Mouse (Mus musculus) hindbrain, postnatal 0 days (tissue): ENCODE measurements around the gene Thumpd1. TPM values are rescaled to one million over a fixed set of nuclear protein-coding genes. Genes with fewer than 3 reads are reported as not detected.

Experiments
- ATAC-seq: fragments of 200-750 bp; cut with Nextera tagmentation; 2 replicates; pipeline ENCODE4 v1.8.0; 2017; ENCODE audit warnings: mild to moderate bottlenecking, moderate TSS enrichment, moderate library complexity
- DNase-seq: peaks from one replicate; pipeline ENCODE4 v3.0.0-alpha.2; 2015; ENCODE audit warnings: low spot score
- H3K27ac ChIP-seq: fragments of 300-500 bp; sonication (generic); 2 replicates; pipeline ENCODE4 v1.5.1; 2014; ENCODE audit warnings: mild to moderate bottlenecking
- H3K27me3 ChIP-seq: fragments of 300-500 bp; sonication (generic); 2 replicates; pipeline ENCODE4 v1.6.1; 2014; ENCODE audit warnings: low read length, mixed read lengths; ENCODE audit not compliant: insufficient read depth
- H3K36me3 ChIP-seq: fragments of 300-500 bp; sonication (generic); 2 replicates; pipeline ENCODE4 v1.6.1; 2014; ENCODE audit warnings: low read length, mixed read lengths; ENCODE audit not compliant: insufficient read depth
- H3K4me1 ChIP-seq: fragments of 300-500 bp; sonication (generic); 2 replicates; pipeline ENCODE4 v1.6.1; 2014; ENCODE audit warnings: antibody characterized with exemption, low read length, mixed read lengths; ENCODE audit not compliant: insufficient read depth
- H3K4me2 ChIP-seq: fragments of 300-500 bp; sonication (generic); 2 replicates; pipeline ENCODE4 v1.6.1; 2014; ENCODE audit warnings: low read depth, mild to moderate bottlenecking, low read length, moderate library complexity, mixed read lengths
- H3K4me3 ChIP-seq: fragments of 300-500 bp; sonication (generic); 2 replicates; pipeline ENCODE4 v1.5.1; 2014; ENCODE audit warnings: low read length
- H3K9ac ChIP-seq: fragments of 300-500 bp; sonication (generic); replicated peaks from 2 replicates; pipeline ENCODE4 v1.6.1; 2014; ENCODE audit warnings: mild to moderate bottlenecking, low read length, moderate library complexity, mixed read lengths
- H3K9me3 ChIP-seq: fragments of 300-500 bp; sonication (generic); 2 replicates; pipeline ENCODE4 v1.6.1; 2016; ENCODE audit warnings: low read length, mixed read lengths
- CTCF ChIP-seq: IDR thresholded peaks from 2 replicates; pipeline ENCODE4 v1.5.1; 2016; ENCODE audit warnings: antibody characterized with exemption, control low read depth, low read depth
- WGBS: fragments of 180-500 bp; shearing (Covaris S2); extraction: QIAGEN DNeasy Blood & Tissue Kit; methylation state at CpG from one replicate; pipeline ENCODE4 v1.1.7; 2014; 5-methylcytosine and 5-hydroxymethylcytosine counted together
- polyA plus RNA-seq: library from polyadenylated mRNA; unstranded; fragments of >200 nt; fragmentation: Nextera tagmentation; extraction: Ambion mirVana; gene quantifications from 2 replicates; pipeline ENCODE4 v1.2.1, GENCODE M21; 2015
- total RNA-seq: library from RNA; depleted of rRNA; stranded (reverse); fragments of >200 nt; gene quantifications from 2 replicates; pipeline ENCODE4 v1.2.3, GENCODE M21; 2014; rRNA removed

Thumpd1 gene
- total and polyA plus RNA-seq, 2 experiments from 2014 or later, result 29.0 to 64.2 TPM

DNA sequence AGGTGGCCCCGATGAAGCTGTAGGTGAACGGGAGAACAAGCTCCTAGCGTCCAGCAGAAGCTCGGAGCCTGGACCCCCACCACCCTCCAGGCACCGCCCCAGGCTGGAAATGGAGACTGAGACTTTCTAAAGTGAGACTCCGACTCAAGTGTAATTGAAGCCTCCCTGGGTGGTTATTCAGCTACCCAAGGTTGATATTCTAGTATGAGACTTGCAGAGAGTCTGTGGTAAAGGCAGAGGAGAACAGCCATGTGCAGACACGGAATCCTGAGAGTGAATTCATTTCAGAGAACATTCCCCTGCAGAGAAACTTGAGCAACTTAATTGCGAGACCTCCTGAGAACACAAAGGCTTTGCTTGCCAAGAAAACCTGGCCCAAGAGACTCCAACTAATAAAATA lies 40.5 kb downstream of the Thumpd1 start:
- TF ChIP-seq CTCF, result no peak
- H3K9ac ChIP-seq, result no peak overlapping the region
- 59% methylated on average over 8 of the region's 8 CpGs for WGBS

DNA sequence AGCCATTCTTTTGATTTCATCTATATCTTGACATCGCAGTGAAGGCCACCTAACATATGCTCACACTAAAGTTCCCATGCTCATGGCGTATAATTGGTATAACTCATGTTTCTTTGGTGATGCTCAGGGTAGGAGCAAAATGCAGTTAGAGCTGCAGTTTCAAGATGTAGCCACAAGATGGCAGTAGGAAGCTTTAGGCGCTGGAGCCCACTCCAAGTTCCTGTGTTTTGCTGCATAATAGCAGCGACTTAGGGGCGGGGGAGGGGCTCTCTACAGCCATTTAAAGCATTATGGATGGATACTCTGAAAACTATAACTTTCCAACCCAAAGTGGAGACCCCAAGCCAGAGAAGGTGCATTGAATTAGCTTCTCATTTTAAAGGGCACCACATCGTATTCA lies 47.1 kb downstream of the Thumpd1 start:
- H3K4me3 ChIP-seq, result no peak overlapping the region
- H3K4me2 ChIP-seq, result no peak overlapping the region
- TF ChIP-seq CTCF, result peak; percentile 92
- H3K9ac ChIP-seq, result no peak overlapping the region
- no peaks in the 10 kb centered on the region for H3K36me3 ChIP-seq
- no peaks in the 10 kb centered on the region for H3K4me1 ChIP-seq
- no peak overlapping the region for H3K27ac ChIP-seq
- no peaks in the 10 kb centered on the region for H3K9me3 ChIP-seq
- peak; percentile 75 for DNase-seq
- WGBS, result 18% methylated on average over 6 of the region's 6 CpGs
- H3K27me3 ChIP-seq, result no peaks in the 10 kb centered on the region
- ATAC-seq, result peak; percentile 85

More for the DNA sequence above, 40.5 kb downstream of the Thumpd1 start:
- Histone ChIP-seq H3K9me3 (no peaks in the 10 kb centered on the region), H3K36me3 (no peaks in the 10 kb centered on the region), H3K27ac (no peak overlapping the region), H3K4me2 (no peak overlapping the region), H3K4me3 (no peak overlapping the region), H3K4me1 (no peaks in the 10 kb centered on the region), H3K27me3 (no peaks in the 10 kb centered on the region)
- no peak for ATAC-seq
- DNase-seq, result no peak

DNA sequence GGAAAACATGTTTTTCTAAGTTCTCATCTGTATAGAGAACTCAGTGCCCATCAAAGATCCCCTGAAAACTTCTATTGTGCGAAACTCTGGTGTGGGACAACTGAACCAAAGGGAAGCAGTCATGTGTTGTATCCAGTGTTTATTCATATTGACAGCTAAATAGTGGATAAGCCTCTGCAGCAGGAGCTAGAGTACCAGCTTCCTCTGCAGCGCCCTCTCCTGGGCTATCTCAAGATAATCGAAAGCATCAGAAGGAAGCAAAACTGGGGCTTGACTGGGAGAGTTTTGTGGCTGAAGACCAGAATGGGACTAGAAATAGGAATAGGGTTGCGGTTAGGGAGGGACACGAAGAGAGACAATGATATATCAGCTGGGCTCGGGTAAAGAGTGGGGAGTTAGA lies 49.7 kb downstream of the Thumpd1 start:
- ATAC-seq, result no peak
- Histone ChIP-seq H3K4me2 (no peak overlapping the region), H3K9me3 (no peaks in the 10 kb centered on the region), H3K4me1 (no peaks in the 10 kb centered on the region), H3K27me3 (no peaks in the 10 kb centered on the region), H3K4me3 (no peak overlapping the region), H3K27ac (no peak overlapping the region), H3K36me3 (no peaks in the 10 kb centered on the region), H3K9ac (no peak overlapping the region)
- DNase-seq, result peak; percentile 11
- 42% methylated on average over 6 of the region's 6 CpGs for WGBS
- peak; percentile 50 for TF ChIP-seq CTCF

DNA sequence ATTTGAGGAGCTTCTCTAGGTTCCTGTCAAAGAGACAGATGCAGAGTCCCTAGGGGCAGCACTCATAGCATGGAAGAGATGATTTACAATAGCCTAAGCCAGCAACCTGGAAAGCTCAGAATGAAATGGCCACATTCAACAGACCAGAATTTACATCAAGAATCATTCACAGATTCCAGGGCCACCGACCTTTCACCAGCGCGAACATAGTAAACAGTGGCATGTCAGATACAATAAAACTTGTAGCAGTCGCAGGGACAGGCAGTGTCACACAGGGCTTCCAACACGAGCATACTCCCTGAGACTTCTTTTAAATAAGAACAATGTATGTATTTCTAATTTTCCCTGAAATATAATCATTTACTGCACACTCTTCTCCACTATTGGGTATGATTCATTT lies 50.2 kb downstream of the Thumpd1 start:
- H3K27ac ChIP-seq, result no peak overlapping the region
- H3K4me1 ChIP-seq, result no peaks in the 10 kb centered on the region
- H3K9ac ChIP-seq, result no peak overlapping the region
- no peak overlapping the region for H3K4me2 ChIP-seq
- H3K36me3 ChIP-seq, result no peaks in the 10 kb centered on the region
- WGBS, result 75% methylated on average over 5 of the region's 5 CpGs
- H3K9me3 ChIP-seq, result no peaks in the 10 kb centered on the region
- TF ChIP-seq CTCF, result no peak
- no peak for DNase-seq
- no peak overlapping the region for H3K4me3 ChIP-seq
- ATAC-seq, result no peak
- no peaks in the 10 kb centered on the region for H3K27me3 ChIP-seq

DNA sequence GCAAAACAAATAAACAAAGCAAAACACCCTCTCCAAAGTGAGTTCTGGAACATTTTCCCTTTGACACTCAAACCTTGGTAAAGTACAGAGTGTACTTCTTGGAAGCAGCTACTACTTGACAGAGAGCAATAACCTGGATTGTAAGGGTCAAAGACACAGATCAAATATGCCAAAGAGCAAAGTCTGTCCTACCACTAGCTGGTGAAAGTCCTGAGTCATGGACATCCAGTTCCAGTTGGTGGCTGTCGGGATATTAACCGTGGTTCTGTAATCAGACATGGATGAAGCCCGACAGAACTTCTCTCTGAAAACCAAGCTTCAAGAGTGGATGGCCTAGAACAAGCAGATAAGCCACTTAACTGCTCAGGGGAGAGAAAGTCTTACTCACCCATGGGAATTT lies 52.7 kb downstream of the Thumpd1 start:
- DNase-seq (no peak), ATAC-seq (no peak)
- no peaks in the 10 kb centered on the region for H3K4me1 ChIP-seq
- no peak for TF ChIP-seq CTCF
- WGBS, result 86% methylated on average over 3 of the region's 3 CpGs
- H3K4me3 ChIP-seq, result no peak overlapping the region
- H3K27ac ChIP-seq, result no peak overlapping the region
- no peaks in the 10 kb centered on the region for H3K9me3 ChIP-seq
- H3K9ac ChIP-seq, result no peak overlapping the region
- H3K27me3 ChIP-seq, result no peaks in the 10 kb centered on the region
- no peaks in the 10 kb centered on the region for H3K36me3 ChIP-seq
- H3K4me2 ChIP-seq, result no peak overlapping the region

Other genes with a start within 250 kb of the Thumpd1 start
- gene Umod, start 241.5 kb downstream of the Thumpd1 start, total RNA-seq, result not detected in 2 replicates
- gene Umod, start 241.5 kb downstream of the Thumpd1 start, polyA plus RNA-seq, result not detected in 2 replicates
- gene Acsm5, start 201.3 kb downstream of the Thumpd1 start, total RNA-seq, result 0.16 TPM in 1 of 2 replicates, not detected in the other
- gene Acsm5, start 201.3 kb downstream of the Thumpd1 start, polyA plus RNA-seq, result 0.25 and 0.35 TPM in 2 replicates
- not detected in 2 replicates for gene Pdilt, start 197.3 kb downstream of the Thumpd1 start, total RNA-seq
- 0.06 and 0.08 TPM in 2 replicates for gene Pdilt, start 197.3 kb downstream of the Thumpd1 start, polyA plus RNA-seq
- gene Acsm2, start 166.5 kb downstream of the Thumpd1 start, total RNA-seq, result 0.05 TPM in 1 of 2 replicates, not detected in the other
- gene Acsm2, start 166.5 kb downstream of the Thumpd1 start, polyA plus RNA-seq, result 0.09 TPM in 1 of 2 replicates, not detected in the other
- not detected in 2 replicates for gene Acsm1, start 113.8 kb downstream of the Thumpd1 start, total RNA-seq
- not detected in 2 replicates for gene Acsm1, start 113.8 kb downstream of the Thumpd1 start, polyA plus RNA-seq
- gene Acsm4, start 30.8 kb downstream of the Thumpd1 start, total RNA-seq, result not detected in 2 replicates
- not detected in 2 replicates for gene Acsm4, start 30.8 kb downstream of the Thumpd1 start, polyA plus RNA-seq
- gene Acsm3, start 40.1 kb upstream of the Thumpd1 start, total RNA-seq, result not detected in 2 replicates
- gene Acsm3, start 40.1 kb upstream of the Thumpd1 start, polyA plus RNA-seq, result 0.09 TPM in 1 of 2 replicates, not detected in the other
- gene Rexo5, start 73.2 kb upstream of the Thumpd1 start, total RNA-seq, result 3.9 and 4.4 TPM in 2 replicates
- gene Rexo5, start 73.2 kb upstream of the Thumpd1 start, polyA plus RNA-seq, result 6.8 and 7.9 TPM in 2 replicates
- 8.2 and 9.6 TPM in 2 replicates for gene Eri2, start 73.3 kb upstream of the Thumpd1 start, total RNA-seq
- 8.7 and 10.4 TPM in 2 replicates for gene Eri2, start 73.3 kb upstream of the Thumpd1 start, polyA plus RNA-seq
- gene Lyrm1, start 175.1 kb upstream of the Thumpd1 start, total RNA-seq, result 7.8 and 9.0 TPM in 2 replicates
- gene Lyrm1, start 175.1 kb upstream of the Thumpd1 start, polyA plus RNA-seq, result 21.9 and 24.8 TPM in 2 replicates
- 11.5 and 14.7 TPM in 2 replicates for gene Dcun1d3, start 175.5 kb upstream of the Thumpd1 start, total RNA-seq
- 8.5 and 9.2 TPM in 2 replicates for gene Dcun1d3, start 175.5 kb upstream of the Thumpd1 start, polyA plus RNA-seq